14 mouse cellular contexts compared by ENCODE assay signal in the genomic region with DNA sequence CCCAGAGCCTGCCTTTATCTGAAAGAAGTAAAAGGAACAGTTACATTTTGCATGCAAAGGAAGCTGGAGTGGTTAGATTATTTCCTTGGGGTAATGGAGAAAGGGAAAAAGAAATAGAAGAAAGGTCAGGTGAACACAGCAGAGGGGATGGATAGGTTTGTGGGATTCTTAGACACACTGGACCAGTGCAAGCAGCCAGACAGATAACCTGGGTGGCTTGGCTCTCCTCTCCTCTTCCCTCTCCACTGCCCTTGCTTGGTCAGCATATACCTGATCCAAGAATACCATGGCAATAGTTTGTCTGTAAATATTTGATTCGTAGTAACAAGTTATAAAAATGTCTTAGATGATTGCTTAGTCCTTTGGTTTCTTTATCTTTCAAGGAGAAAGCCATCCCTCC. TPM values are rescaled to one million over a fixed set of nuclear protein-coding genes. Genes with fewer than 3 reads are reported as not detected.
A peak's percentile ranks its signal among the peaks of the same experiment; 100 is the strongest.
DNase-seq lines count a peak whose midpoint lies in the region; ATAC-seq and TF ChIP-seq lines count a peak whose summit lies in the region.
"Had no signal": no experiment of that assay in that cellular context is flagged by ENCODE, and none has a peak within 500 bp of the region (broad histone marks: within the 10 kb centered on the region; RNA-seq: fewer than 3 reads in every experiment).

No protein-coding gene starts in this region.

- H3K4me3 ChIP-seq in layer of hippocampus, adult 2 months, result peak overlapping the region; percentile 49; the same call in 1 of the 2 replicates
- peak overlapping the region; percentile 31; the same call in 1 of the 2 replicates for H3K4me3 ChIP-seq in forebrain, embryonic 13.5 days
- H3K4me3 ChIP-seq in midbrain, embryonic 15.5 days, result no peak overlapping the region
- H3K4me3 ChIP-seq: heart, embryonic 13.5 days had no signal

- no peaks in the 10 kb centered on the region for H3K27me3 ChIP-seq in forebrain, embryonic 13.5 days
- H3K27me3 ChIP-seq in midbrain, embryonic 15.5 days (replicated peaks), result no peaks in the 10 kb centered on the region
- H3K27me3 ChIP-seq: heart, embryonic 13.5 days; Patski had no signal

- peaks cover 13% of the 10 kb centered on the region for H3K4me1 ChIP-seq in forebrain, embryonic 13.5 days
- 0 out of 2 replicates have a peak, but pooled peaks cover 3% of the 10 kb centered on the region for H3K4me1 ChIP-seq in midbrain, embryonic 15.5 days
- H3K4me1 ChIP-seq: heart, embryonic 13.5 days had no signal

- no peak for DNase-seq in cerebellum, adult 9-11 months
- no peak for DNase-seq in layer of hippocampus, adult 2 months (ENCODE audit: low spot score in 2 of 2)
- DNase-seq in layer of hippocampus, adult 8-10 months (ENCODE audit: low spot score in 2 of 2), result no peak
- no peak for DNase-seq in spleen, postnatal 36 days (ENCODE audit: low spot score in 2 of 2)
- DNase-seq: cerebellum, adult 2 months; lung, adult 18-20 months; lung, postnatal 4 days; spleen, adult 18-20 months had no signal

- TF ChIP-seq CTCF in layer of hippocampus, adult 2 months (conservative IDR thresholded peaks at IDR 0.05), result no peak

- 0 out of 2 replicates have a peak, but pooled peaks have one; percentile 46 for ATAC-seq in cerebellum, adult (ENCODE audit: insufficient number of reproducible peaks, low FRiP score, low TSS enrichment)
- 0 out of 2 replicates have a peak, but pooled peaks have one; percentile 26 for ATAC-seq in forebrain, embryonic 13.5 days
- ATAC-seq in midbrain, embryonic 15.5 days (replicated peaks), result peak; percentile 39; the same call in 1 of the 2 replicates
- no peak for ATAC-seq in megakaryocyte, adult 5-6 weeks (ENCODE audit: poor library complexity, severe bottlenecking)
- ATAC-seq: Patski had no signal

- H3K36me3 ChIP-seq in forebrain, embryonic 13.5 days (ENCODE audit: poor library complexity, severe bottlenecking), result no peaks in the 10 kb centered on the region
- H3K36me3 ChIP-seq in midbrain, embryonic 15.5 days (replicated peaks), result no peaks in the 10 kb centered on the region
- H3K36me3 ChIP-seq: heart, embryonic 13.5 days had no signal

- H3K27ac ChIP-seq in layer of hippocampus, adult 2 months, result peak overlapping the region; percentile 88
- no peak overlapping the region for H3K27ac ChIP-seq in forebrain, embryonic 13.5 days
- 0 out of 2 replicates have a peak overlapping the region, but pooled peaks have one; percentile 31 for H3K27ac ChIP-seq in midbrain, embryonic 15.5 days
- H3K27ac ChIP-seq: heart, embryonic 13.5 days had no signal

- H3K4me2 ChIP-seq in forebrain, embryonic 13.5 days, result peak overlapping the region; percentile 59
- peak overlapping the region; percentile 42 for H3K4me2 ChIP-seq in midbrain, embryonic 15.5 days

- H3K9me3 ChIP-seq in forebrain, embryonic 13.5 days (replicated peaks), result no peaks in the 10 kb centered on the region
- H3K9me3 ChIP-seq in midbrain, embryonic 15.5 days, result no peaks in the 10 kb centered on the region
- H3K9me3 ChIP-seq: heart, embryonic 13.5 days had no signal

- H3K9ac ChIP-seq in forebrain, embryonic 13.5 days, result no peak overlapping the region
- H3K9ac ChIP-seq in midbrain, embryonic 15.5 days, result no peak overlapping the region
- H3K9ac ChIP-seq: heart, embryonic 13.5 days had no signal

- 85% methylated on average over 1 of the region's 1 CpGs for WGBS in forebrain, embryonic 13.5 days
- 89% methylated on average over 1 of the region's 1 CpGs for WGBS in midbrain, embryonic 15.5 days

RNA-seq across cellular contexts. Expression of gene Slc30a5, which starts 59.9 kb away (rescaled TPM):
- total RNA-seq in layer of hippocampus, adult 2 months (2021), result 10 to 100 TPM; 34.8 to 37.4 TPM
- 10 to 100 TPM; 35.5 to 39.0 (median 37.7) TPM for total RNA-seq in layer of hippocampus, adult 8-10 months (2022)
- polyA plus RNA-seq in forebrain, embryonic 13.5 days (2015; fragmentation: Nextera tagmentation; extraction: Ambion mirVana), result 32.3 and 34.0 TPM in 2 replicates
- 32.7 and 34.3 TPM in 2 replicates for polyA plus RNA-seq in midbrain, embryonic 15.5 days (2015; fragmentation: Nextera tagmentation; extraction: Ambion mirVana)
- total RNA-seq in megakaryocyte, adult 5-6 weeks (2015), result 73.0 and 85.6 TPM in 2 replicates
- total RNA-seq in megakaryocyte, adult 5-6 weeks (2017), result 75.7 and 78.5 TPM in 2 replicates
